Mouse (Mus musculus) brain, adult 10 weeks (tissue): ENCODE data around the gene Clca3a1. TPM values are rescaled to one million over a fixed set of nuclear protein-coding genes. Genes with fewer than 3 reads are reported as not detected.

ENCODE experiments used
- polyA plus RNA-seq: library from polyadenylated mRNA; stranded (reverse); fragments of 350-450 nt; fragmentation: Illumina TruSeq; extraction: RNeasy Lipid Tissue Mini Kit (QIAGEN cat#74804); gene quantifications from one replicate; pipeline ENCODE4 v1.2.3, GENCODE M21; 2015; ENCODE audit warnings: low read depth, low replicate concordance

Clca3a1 gene
- 0.24 TPM for polyA plus RNA-seq

GRCm38 (mm10) chr3:144760592-144761309, at the start of gene Clca3a1:
Gene Clca3a1 (minus strand): TSS chr3:144760977.

GRCm38 (mm10) chr3:144719901-144720747, 40.7 kb downstream of the Clca3a1 start, which contains the start of gene Sh3glb1:
Gene Sh3glb1 (minus strand): TSS chr3:144720335.

Other genes starting within 250 kb of the Clca3a1 start
- 26.8 TPM for gene Hs2st1, start 190.8 kb downstream of the Clca3a1 start, polyA plus RNA-seq
- 441 TPM for gene Selenof, start 190.7 kb downstream of the Clca3a1 start, polyA plus RNA-seq
- gene Sh3glb1, start 40.6 kb downstream of the Clca3a1 start, polyA plus RNA-seq: 54.3 TPM
- not detected for gene Clca3a2, start 58.5 kb upstream of the Clca3a1 start, polyA plus RNA-seq
- not detected for gene Clca3b, start 88.4 kb upstream of the Clca3a1 start, polyA plus RNA-seq
- not detected for gene Clca4b, start 171.6 kb upstream of the Clca3a1 start, polyA plus RNA-seq
- gene Clca4a, start 214.1 kb upstream of the Clca3a1 start, polyA plus RNA-seq: not detected